In the genomic region with DNA sequence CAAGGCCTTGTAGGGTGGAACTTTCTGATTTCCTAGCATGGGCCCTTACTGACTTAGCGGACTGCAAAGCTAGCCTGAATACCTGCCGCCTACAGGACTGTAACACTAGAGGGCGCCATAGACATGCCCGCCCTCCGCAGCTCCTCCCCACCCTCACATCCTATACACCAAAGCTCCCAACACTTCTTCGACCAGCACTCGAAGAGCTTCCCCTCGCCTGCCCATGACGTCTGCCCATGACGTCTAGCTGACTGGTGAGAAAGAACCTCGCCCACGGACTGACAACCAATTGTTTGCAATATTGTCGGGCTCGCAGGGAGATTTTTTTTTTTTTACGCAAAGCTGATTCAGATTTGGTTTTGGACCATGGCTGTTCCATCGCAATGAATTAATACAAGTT, we compare ENCODE assay signal across 8 mouse cellular contexts. TPM values are rescaled to one million over a fixed set of nuclear protein-coding genes. Genes with fewer than 3 reads are reported as not detected.
DNase-seq lines count a peak whose midpoint lies in the region; ATAC-seq lines count a peak whose summit lies in the region.

No protein-coding gene starts in this region.

- intact Hi-C loops in heart, postnatal 25 days (cut with DNase I): loop anchor here (1.0 to 10.0 kb wide), 2 partner anchors 94 to 583 kb away; partner anchors contain the start of genes Anapc13 and Cep63

- ATAC-seq in forebrain, embryonic 11.5 days (replicated peaks; ENCODE audit: low FRiP score): peak; percentile 90
- ATAC-seq in neural tube, embryonic 14.5 days (ENCODE audit: low read depth): peak; percentile 87; the same call in 1 of the 2 replicates

- no peak overlapping the region for H3K4me3 ChIP-seq in forebrain, embryonic 11.5 days (ENCODE audit: low read depth, low read length)
- no peak overlapping the region for H3K4me3 ChIP-seq in neural tube, embryonic 14.5 days (ENCODE audit: low read depth, low read length)

- 10% methylated on average over 16 of the region's 16 CpGs for WGBS in forebrain, embryonic 11.5 days
- 11% methylated on average over 16 of the region's 16 CpGs for WGBS in neural tube, embryonic 14.5 days

- H3K9ac ChIP-seq in forebrain, embryonic 11.5 days (ENCODE audit: low read length): no peak overlapping the region
- H3K9ac ChIP-seq in neural tube, embryonic 14.5 days (replicated peaks; ENCODE audit: low read depth, low read length): no peak overlapping the region

- no peaks in the 10 kb centered on the region for H3K36me3 ChIP-seq in forebrain, embryonic 11.5 days (ENCODE audit: control insufficient read depth, insufficient read depth, low read length)
- no peaks in the 10 kb centered on the region for H3K36me3 ChIP-seq in neural tube, embryonic 14.5 days (ENCODE audit: control insufficient read depth, insufficient read depth, low read length)

- no peak overlapping the region for H3K27ac ChIP-seq in forebrain, embryonic 11.5 days (ENCODE audit: low read depth, low read length)
- no peak overlapping the region for H3K27ac ChIP-seq in neural tube, embryonic 14.5 days (ENCODE audit: low read depth, low read length)

- H3K27me3 ChIP-seq in forebrain, embryonic 11.5 days (ENCODE audit: control insufficient read depth, insufficient read depth, low read length): no peaks in the 10 kb centered on the region
- no peaks in the 10 kb centered on the region for H3K27me3 ChIP-seq in neural tube, embryonic 14.5 days (ENCODE audit: control insufficient read depth, insufficient read depth, low read length)

- H3K4me2 ChIP-seq in forebrain, embryonic 11.5 days (ENCODE audit: low read depth, low read length, severe bottlenecking): peak overlapping the region; percentile 27; the same call in 1 of the 2 replicates
- peak overlapping the region; percentile 36 for H3K4me2 ChIP-seq in neural tube, embryonic 14.5 days (ENCODE audit: low read depth, low read length)

- H3K4me1 ChIP-seq in forebrain, embryonic 11.5 days (replicated peaks; ENCODE audit: control insufficient read depth, insufficient read depth, low read length): no peaks in the 10 kb centered on the region
- H3K4me1 ChIP-seq in neural tube, embryonic 14.5 days (ENCODE audit: control insufficient read depth, insufficient read depth, low read length): peaks cover 4% of the 10 kb centered on the region; the same call in 1 of the 2 replicates

- peak; percentile 91 for DNase-seq in ES-CJ7 (ENCODE audit: low read depth, low spot score)
- DNase-seq in c-Kit-positive CD71-negative TER-119-negative erythroid progenitor cells, embryonic 14.5 days (ENCODE audit: low read depth): peak; percentile 83
- DNase-seq in forebrain, embryonic 11.5 days (ENCODE audit: low spot score): peak; percentile 89
- DNase-seq in heart, postnatal 25 days (ENCODE audit: low spot score): peak; percentile 52
- peak; percentile 64 for DNase-seq in layer of hippocampus, adult 11-12 months (ENCODE audit: low spot score)
- DNase-seq in lung, adult 18-20 months: peak; percentile 67 to 81
- DNase-seq in testis, postnatal 10 days (ENCODE audit: low spot score): peak; percentile 63

- no peaks in the 10 kb centered on the region for H3K9me3 ChIP-seq in forebrain, embryonic 11.5 days (ENCODE audit: control insufficient read depth, low read length)
- H3K9me3 ChIP-seq in neural tube, embryonic 14.5 days (ENCODE audit: control insufficient read depth, low read length): no peaks in the 10 kb centered on the region

RNA-seq across cellular contexts. Expression of gene Srprb, which starts 5.9 kb away (rescaled TPM):
- 59.4 and 66.6 TPM in 2 replicates for polyA plus RNA-seq in forebrain, embryonic 11.5 days (2014; fragmentation: Nextera tagmentation; extraction: Ambion mirVana)
- total RNA-seq in heart, postnatal 25 days (2021): 10 to 100 TPM; 18.0 to 19.4 TPM
- polyA plus RNA-seq in neural tube, embryonic 14.5 days (2014; fragmentation: Nextera tagmentation; extraction: Ambion mirVana): 57.3 and 60.6 TPM in 2 replicates

RNA-seq across cellular contexts. Expression of gene Gm20425, which starts 22.3 kb away (rescaled TPM):
- polyA plus RNA-seq in forebrain, embryonic 11.5 days (2014; fragmentation: Nextera tagmentation; extraction: Ambion mirVana): 3.0 TPM in 1 of 2 replicates, not detected in the other
- 1 to 10 TPM; 6.7 to 8.0 TPM for total RNA-seq in heart, postnatal 25 days (2021)
- polyA plus RNA-seq in neural tube, embryonic 14.5 days (2014; fragmentation: Nextera tagmentation; extraction: Ambion mirVana): 0.68 and 2.1 TPM in 2 replicates

RNA-seq across cellular contexts. Expression of gene Trf, which starts 22.4 kb away (rescaled TPM):
- 11.6 and 15.6 TPM in 2 replicates for polyA plus RNA-seq in forebrain, embryonic 11.5 days (2014; fragmentation: Nextera tagmentation; extraction: Ambion mirVana)
- total RNA-seq in heart, postnatal 25 days (2021): 10 to 100 TPM; 39.7 to 47.5 TPM
- 28.0 and 47.3 TPM in 2 replicates for polyA plus RNA-seq in neural tube, embryonic 14.5 days (2014; fragmentation: Nextera tagmentation; extraction: Ambion mirVana)
